Mouse (Mus musculus): Measurements from ENCODE around the gene Cabp1. TPM values are rescaled to one million over a fixed set of nuclear protein-coding genes. Genes with fewer than 3 reads are reported as not detected.
A peak's percentile ranks its signal among the peaks of the same experiment; 100 is the strongest.

Gene Cabp1
- polyA plus RNA-seq, 1 experiment from 2014 or later: 0.34 TPM

- Histone ChIP-seq H3K9me3 (replicated peaks) (no peaks in the 10 kb centered on the region), H3K27ac (ENCODE audit: poor library complexity, severe bottlenecking) (no peak overlapping the region), H3K4me1 (replicated peaks) (peaks cover 10% of the 10 kb centered on the region), H3K4me3 (no peak overlapping the region), H3K27me3 (replicated peaks) (no peaks in the 10 kb centered on the region; the same call in 1 of the 2 replicates), H3K9ac (no peak overlapping the region), H3K36me3 (no peaks in the 10 kb centered on the region), H3K4me2 (peak overlapping the region; percentile 13; the same call in 1 of the 2 replicates)
- ATAC-seq (ENCODE audit: insufficient number of reproducible peaks, low FRiP score): no peak
- WGBS: 48% methylated on average over 16 of the region's 16 CpGs
Measured at GRCm38 (mm10) chr5:115231552-115232120, 37.5 kb upstream of the Cabp1 start.

- Histone ChIP-seq H3K9me3 (replicated peaks) (no peaks in the 10 kb centered on the region), H3K4me2 (peak overlapping the region; percentile 13; the same call in 1 of the 2 replicates), H3K36me3 (no peaks in the 10 kb centered on the region), H3K9ac (no peak overlapping the region), H3K27me3 (replicated peaks) (no peaks in the 10 kb centered on the region; the same call in 1 of the 2 replicates), H3K4me1 (replicated peaks) (peaks cover 10% of the 10 kb centered on the region), H3K4me3 (no peak overlapping the region), H3K27ac (ENCODE audit: poor library complexity, severe bottlenecking) (no peak overlapping the region)
- WGBS: 41% methylated on average over 15 of the region's 15 CpGs
- no peak for ATAC-seq (ENCODE audit: insufficient number of reproducible peaks, low FRiP score)
Measured at GRCm38 (mm10) chr5:115230830-115231551, 36.8 kb upstream of the Cabp1 start.

- ATAC-seq (ENCODE audit: insufficient number of reproducible peaks, low FRiP score): no peak
- 0 out of 2 replicates have a peak, but pooled peaks cover 11% of the 10 kb centered on the region for H3K4me1 ChIP-seq (replicated peaks)
Measured at GRCm38 (mm10) chr5:115222485-115222884, 28.3 kb upstream of the Cabp1 start.

GRCm38 (mm10) chr5:115220931-115221640 is 26.9 kb upstream of the Cabp1 start:
- Histone ChIP-seq H3K4me3 (no peak overlapping the region), H3K27me3 (replicated peaks) (peaks cover 17% of the 10 kb centered on the region), H3K36me3 (no peaks in the 10 kb centered on the region), H3K4me1 (replicated peaks) (0 out of 2 replicates have a peak, but pooled peaks cover 11% of the 10 kb centered on the region), H3K9me3 (replicated peaks) (no peaks in the 10 kb centered on the region), H3K27ac (ENCODE audit: poor library complexity, severe bottlenecking) (no peak overlapping the region), H3K9ac (no peak overlapping the region), H3K4me2 (no peak overlapping the region)
- WGBS: 42% methylated on average over 13 of the region's 13 CpGs
- ATAC-seq (ENCODE audit: insufficient number of reproducible peaks, low FRiP score): no peak

More at GRCm38 (mm10) chr5:115222485-115222884, 28.3 kb upstream of the Cabp1 start:
- no peak overlapping the region for H3K4me2 ChIP-seq
- no peak overlapping the region for H3K4me3 ChIP-seq
- H3K27ac ChIP-seq (ENCODE audit: poor library complexity, severe bottlenecking): no peak overlapping the region
- no peaks in the 10 kb centered on the region for H3K36me3 ChIP-seq
- no peaks in the 10 kb centered on the region for H3K9me3 ChIP-seq (replicated peaks)
- peaks cover 7% of the 10 kb centered on the region; the same call in 1 of the 2 replicates for H3K27me3 ChIP-seq (replicated peaks)
- H3K9ac ChIP-seq: no peak overlapping the region
- WGBS: 74% methylated on average over 3 of the region's 3 CpGs

GRCm38 (mm10) chr5:115217998-115218397 is 23.8 kb upstream of the Cabp1 start:
- no peak for ATAC-seq (ENCODE audit: insufficient number of reproducible peaks, low FRiP score)
- WGBS: 90% methylated on average over 12 of the region's 12 CpGs

GRCm38 (mm10) chr5:115215273-115216185 is 21.3 kb upstream of the Cabp1 start:
- Histone ChIP-seq H3K27ac (ENCODE audit: poor library complexity, severe bottlenecking) (no peak overlapping the region), H3K4me3 (peak overlapping the region; percentile 48), H3K4me1 (replicated peaks) (peaks cover 18% of the 10 kb centered on the region), H3K36me3 (no peaks in the 10 kb centered on the region), H3K9ac (peak overlapping the region; percentile 73; the same call in 1 of the 2 replicates), H3K27me3 (replicated peaks) (peaks cover 32% of the 10 kb centered on the region), H3K4me2 (peak overlapping the region; percentile 89), H3K9me3 (replicated peaks) (no peaks in the 10 kb centered on the region)
- ATAC-seq (ENCODE audit: insufficient number of reproducible peaks, low FRiP score): 0 out of 2 replicates have a peak, but pooled peaks have one; percentile 33
- 20% methylated on average over 27 of the region's 27 CpGs for WGBS

More at GRCm38 (mm10) chr5:115217998-115218397, 23.8 kb upstream of the Cabp1 start:
- no peak overlapping the region for H3K4me3 ChIP-seq
- H3K27me3 ChIP-seq (replicated peaks): peaks cover 32% of the 10 kb centered on the region
- peaks cover 20% of the 10 kb centered on the region; the same call in 1 of the 2 replicates for H3K4me1 ChIP-seq (replicated peaks)
- H3K4me2 ChIP-seq: no peak overlapping the region
- no peak overlapping the region for H3K9ac ChIP-seq
- H3K27ac ChIP-seq (ENCODE audit: poor library complexity, severe bottlenecking): no peak overlapping the region
- H3K36me3 ChIP-seq: no peaks in the 10 kb centered on the region
- no peaks in the 10 kb centered on the region for H3K9me3 ChIP-seq (replicated peaks)

- H3K4me1 ChIP-seq (replicated peaks): peaks cover 17% of the 10 kb centered on the region
- no peak for ATAC-seq (ENCODE audit: insufficient number of reproducible peaks, low FRiP score)
- H3K27ac ChIP-seq (ENCODE audit: poor library complexity, severe bottlenecking): no peak overlapping the region
- peak overlapping the region; percentile 89 for H3K4me2 ChIP-seq
- under 1% methylated on average over 16 of the region's 17 CpGs for WGBS
- H3K27me3 ChIP-seq (replicated peaks): peaks cover 28% of the 10 kb centered on the region
- H3K4me3 ChIP-seq: peak overlapping the region; percentile 48
- no peaks in the 10 kb centered on the region for H3K36me3 ChIP-seq
- H3K9me3 ChIP-seq (replicated peaks): no peaks in the 10 kb centered on the region
- peak overlapping the region; percentile 73 for H3K9ac ChIP-seq
Measured at GRCm38 (mm10) chr5:115214864-115215263, 20.7 kb upstream of the Cabp1 start.

- no peak for ATAC-seq (ENCODE audit: insufficient number of reproducible peaks, low FRiP score)
- no peak overlapping the region for H3K9ac ChIP-seq
Measured at GRCm38 (mm10) chr5:115212861-115213260, 18.7 kb upstream of the Cabp1 start.

GRCm38 (mm10) chr5:115212451-115212850 is 18.3 kb upstream of the Cabp1 start:
- peaks cover 21% of the 10 kb centered on the region for H3K4me1 ChIP-seq (replicated peaks)
- H3K4me2 ChIP-seq: no peak overlapping the region
- peaks cover 24% of the 10 kb centered on the region for H3K27me3 ChIP-seq (replicated peaks)
- WGBS: 83% methylated on average over 9 of the region's 9 CpGs
- no peak overlapping the region for H3K27ac ChIP-seq (ENCODE audit: poor library complexity, severe bottlenecking)
- H3K9me3 ChIP-seq (replicated peaks): no peaks in the 10 kb centered on the region
- H3K36me3 ChIP-seq: no peaks in the 10 kb centered on the region
- no peak overlapping the region for H3K4me3 ChIP-seq
- ATAC-seq (ENCODE audit: insufficient number of reproducible peaks, low FRiP score): no peak
- H3K9ac ChIP-seq: no peak overlapping the region

More at GRCm38 (mm10) chr5:115212861-115213260, 18.7 kb upstream of the Cabp1 start:
- H3K9me3 ChIP-seq (replicated peaks): no peaks in the 10 kb centered on the region
- no peak overlapping the region for H3K4me2 ChIP-seq
- peaks cover 21% of the 10 kb centered on the region for H3K4me1 ChIP-seq (replicated peaks)
- H3K36me3 ChIP-seq: no peaks in the 10 kb centered on the region
- peaks cover 24% of the 10 kb centered on the region for H3K27me3 ChIP-seq (replicated peaks)
- no peak overlapping the region for H3K27ac ChIP-seq (ENCODE audit: poor library complexity, severe bottlenecking)
- 65% methylated on average over 4 of the region's 4 CpGs for WGBS
- no peak overlapping the region for H3K4me3 ChIP-seq

- no peak overlapping the region for H3K27ac ChIP-seq (ENCODE audit: poor library complexity, severe bottlenecking)
- 4% methylated on average over 1 of the region's 1 CpGs for WGBS
- no peak overlapping the region for H3K4me2 ChIP-seq
- no peak overlapping the region for H3K4me3 ChIP-seq
- H3K36me3 ChIP-seq: no peaks in the 10 kb centered on the region
- H3K9me3 ChIP-seq (replicated peaks): no peaks in the 10 kb centered on the region
- no peak for ATAC-seq (ENCODE audit: insufficient number of reproducible peaks, low FRiP score)
- H3K27me3 ChIP-seq (replicated peaks): peaks cover 15% of the 10 kb centered on the region
- H3K4me1 ChIP-seq (replicated peaks): peaks cover 15% of the 10 kb centered on the region
- H3K9ac ChIP-seq: no peak overlapping the region
Measured at GRCm38 (mm10) chr5:115210380-115210779, 16.2 kb upstream of the Cabp1 start.

All from heart, embryonic 12.5 days (tissue).